Comparison of ENCODE assay signal across 11 mouse cellular contexts in the genomic region with DNA sequence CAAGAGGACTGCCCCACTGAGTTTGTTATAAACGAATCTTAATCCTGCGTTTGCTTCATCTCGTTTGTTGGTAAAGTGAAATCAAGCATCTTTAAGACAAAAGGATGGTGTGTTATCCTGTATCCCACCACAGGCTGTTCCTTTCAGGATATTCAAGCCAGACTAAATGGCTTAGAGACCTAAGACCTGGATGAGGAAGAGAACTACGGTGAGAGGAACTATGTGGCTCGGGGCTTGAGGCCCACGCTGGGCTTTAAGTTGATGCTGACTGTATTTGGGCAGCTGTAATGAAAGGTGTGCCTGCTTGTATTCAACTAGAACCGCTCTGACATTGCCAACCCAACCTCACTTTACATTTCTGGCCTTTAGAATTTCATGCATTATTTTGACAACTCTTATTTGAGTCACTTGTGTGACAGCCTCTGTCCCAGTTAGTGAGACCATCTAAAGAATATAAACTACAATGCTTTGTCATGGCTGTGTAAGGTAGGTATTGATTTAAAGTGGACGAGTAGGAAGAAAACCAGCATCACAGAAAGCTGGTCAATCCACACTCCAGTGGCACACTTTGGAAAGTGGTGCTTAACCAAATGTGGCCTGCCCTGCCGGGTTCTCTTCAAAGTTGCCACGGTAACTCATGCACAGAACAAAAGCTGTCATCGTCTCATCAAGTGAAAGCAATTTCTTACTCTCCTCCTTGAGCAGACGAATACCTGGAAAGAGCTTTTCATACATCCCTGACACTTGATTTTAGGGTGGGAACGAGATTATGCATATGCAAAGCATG. TPM values are rescaled to one million over a fixed set of nuclear protein-coding genes. Genes with fewer than 3 reads are reported as not detected.
A peak's percentile ranks its signal among the peaks of the same experiment; 100 is the strongest.
DNase-seq lines count a peak whose midpoint lies in the region; ATAC-seq and TF ChIP-seq lines count a peak whose summit lies in the region.
"Had no signal": no experiment of that assay in that cellular context is flagged by ENCODE, and none has a peak within 500 bp of the region (broad histone marks: within the 10 kb centered on the region; RNA-seq: fewer than 3 reads in every experiment).

No protein-coding gene starts in this region.

- no peaks in the 10 kb centered on the region for H3K9me3 ChIP-seq in heart, embryonic 15.5 days (replicated peaks)
- H3K9me3 ChIP-seq in embryonic facial prominence, embryonic 10.5 days, result no peaks in the 10 kb centered on the region
- no peaks in the 10 kb centered on the region for H3K9me3 ChIP-seq in forebrain, postnatal 0 days (ENCODE audit: low read length)
- H3K9me3 ChIP-seq in midbrain, embryonic 10.5 days (replicated peaks), result no peaks in the 10 kb centered on the region
- H3K9me3 ChIP-seq: liver, embryonic 13.5 days had no signal

- whole genome bisulfite sequencing in heart, embryonic 15.5 days, result 58% methylated on average over 13 of the region's 13 CpGs
- WGBS in embryonic facial prominence, embryonic 10.5 days, result 28% methylated on average over 13 of the region's 13 CpGs
- 14% methylated on average over 13 of the region's 13 CpGs for WGBS in forebrain, postnatal 0 days
- 21% methylated on average over 13 of the region's 13 CpGs for WGBS in midbrain, embryonic 10.5 days

- TF ChIP-seq CTCF in forebrain, postnatal 0 days (IDR thresholded peaks at IDR 0.05; ENCODE audit: low read depth), result no peak

- H3K9ac ChIP-seq in heart, embryonic 15.5 days, result no peak overlapping the region
- peak overlapping the region; percentile 52 for H3K9ac ChIP-seq in forebrain, postnatal 0 days
- H3K9ac ChIP-seq: liver, embryonic 13.5 days had no signal

- 0 out of 2 replicates have a peak, but pooled peaks cover 3% of the 10 kb centered on the region for H3K36me3 ChIP-seq in heart, embryonic 15.5 days
- peaks cover 21% of the 10 kb centered on the region for H3K36me3 ChIP-seq in embryonic facial prominence, embryonic 10.5 days (replicated peaks)
- no peaks in the 10 kb centered on the region for H3K36me3 ChIP-seq in forebrain, postnatal 0 days (ENCODE audit: insufficient read depth)
- peaks cover 25% of the 10 kb centered on the region for H3K36me3 ChIP-seq in midbrain, embryonic 10.5 days
- H3K36me3 ChIP-seq: liver, embryonic 13.5 days had no signal

- no peaks in the 10 kb centered on the region for H3K27me3 ChIP-seq in heart, embryonic 15.5 days
- H3K27me3 ChIP-seq in embryonic facial prominence, embryonic 10.5 days (replicated peaks; ENCODE audit: low read depth, poor library complexity, severe bottlenecking), result no peaks in the 10 kb centered on the region
- H3K27me3 ChIP-seq in forebrain, postnatal 0 days (ENCODE audit: insufficient read depth, low read length), result no peaks in the 10 kb centered on the region
- no peaks in the 10 kb centered on the region for H3K27me3 ChIP-seq in midbrain, embryonic 10.5 days (ENCODE audit: low read depth, poor library complexity, severe bottlenecking)
- H3K27me3 ChIP-seq: CH12.LX had no signal

- H3K4me1 ChIP-seq in heart, embryonic 15.5 days (replicated peaks), result peaks cover 8% of the 10 kb centered on the region; the same call in 1 of the 2 replicates
- H3K4me1 ChIP-seq in embryonic facial prominence, embryonic 10.5 days, result peaks cover 41% of the 10 kb centered on the region
- peaks cover 11% of the 10 kb centered on the region for H3K4me1 ChIP-seq in forebrain, postnatal 0 days (ENCODE audit: insufficient read depth)
- H3K4me1 ChIP-seq in midbrain, embryonic 10.5 days, result peaks cover 47% of the 10 kb centered on the region

- no peak overlapping the region for H3K27ac ChIP-seq in heart, embryonic 15.5 days
- peak overlapping the region; percentile 78 for H3K27ac ChIP-seq in embryonic facial prominence, embryonic 10.5 days (replicated peaks)
- peak overlapping the region; percentile 24; the same call in 1 of the 2 replicates for H3K27ac ChIP-seq in forebrain, postnatal 0 days (ENCODE audit: low read depth, low read length)
- H3K27ac ChIP-seq in midbrain, embryonic 10.5 days (replicated peaks), result peak overlapping the region; percentile 92
- H3K27ac ChIP-seq: liver, embryonic 13.5 days had no signal

- no peak for DNase-seq in heart, postnatal 25 days (ENCODE audit: low spot score)
- peak; percentile 28 for DNase-seq in embryonic facial prominence, embryonic 10.5 days (ENCODE audit: low spot score)
- DNase-seq in forebrain, postnatal 0 days, result peak; percentile 53
- DNase-seq in midbrain, embryonic 10.5 days (ENCODE audit: low spot score), result peak; percentile 32
- no peak for DNase-seq in urinary bladder, adult 18-20 months (ENCODE audit: low spot score in 2 of 2)
- DNase-seq in urinary bladder, postnatal 36 days (ENCODE audit: low spot score in 2 of 2), result no peak
- DNase-seq: liver, embryonic 13.5 days had no signal

- H3K4me2 ChIP-seq in heart, embryonic 15.5 days, result peak overlapping the region; percentile 58
- H3K4me2 ChIP-seq in forebrain, postnatal 0 days (ENCODE audit: low read depth), result peak overlapping the region; percentile 61
- H3K4me2 ChIP-seq: liver, embryonic 13.5 days had no signal

- no peak overlapping the region for H3K4me3 ChIP-seq in heart, embryonic 15.5 days
- peak overlapping the region; percentile 68 for H3K4me3 ChIP-seq in embryonic facial prominence, embryonic 10.5 days
- peak overlapping the region; percentile 61 for H3K4me3 ChIP-seq in forebrain, postnatal 0 days (ENCODE audit: low read depth, low read length)
- peak overlapping the region; percentile 66 for H3K4me3 ChIP-seq in midbrain, embryonic 10.5 days
- H3K4me3 ChIP-seq: liver, embryonic 13.5 days; myocyte had no signal

- intact Hi-C loops in heart, postnatal 25 days (cut with DNase I), result loop anchor here (5.0 kb wide), 1 partner anchor 1585 kb away; no protein-coding TSS in a partner anchor

- ATAC-seq in heart, embryonic 15.5 days (replicated peaks; ENCODE audit: insufficient number of reproducible peaks, insufficient read depth, low FRiP score, low read depth), result no peak
- no peak for ATAC-seq in forebrain, postnatal 0 days
- no peak for ATAC-seq in erythroblast, adult 5-6 weeks (replicated peaks; ENCODE audit: low FRiP score, poor library complexity, severe bottlenecking)

RNA-seq across cellular contexts. Expression of gene Flrt3, which starts 3.8 kb away (rescaled TPM):
- polyA plus RNA-seq in heart, embryonic 15.5 days (2015; fragmentation: Nextera tagmentation; extraction: Ambion mirVana), result 13.6 and 13.9 TPM in 2 replicates
- under 1 TPM; 0.50 to 0.75 TPM for total RNA-seq in heart, postnatal 25 days (2021)
- polyA plus RNA-seq in embryonic facial prominence, embryonic 10.5 days (2016; fragmentation: Nextera tagmentation; extraction: Ambion mirVana), result 57.6 and 66.9 TPM in 2 replicates
- 38.9 and 43.7 TPM in 2 replicates for total RNA-seq in forebrain, postnatal 0 days (2014; rRNA removed)
- polyA plus RNA-seq in forebrain, postnatal 0 days (2015; fragmentation: Nextera tagmentation; extraction: Ambion mirVana), result 38.4 and 38.6 TPM in 2 replicates
- 71.3 and 72.2 TPM in 2 replicates for polyA plus RNA-seq in midbrain, embryonic 10.5 days (2016; fragmentation: Nextera tagmentation; extraction: Ambion mirVana)
- total RNA-seq in erythroblast, adult 5-6 weeks (2015; ENCODE audit: low replicate concordance), result not detected in 2 replicates
- not detected in 2 replicates for total RNA-seq in erythroblast, adult 5-6 weeks (2017; ENCODE audit: low replicate concordance)
- total RNA-seq: CH12.LX had no signal

Comparison
In these comparisons a context has a peak if more than half of its experiments do, and no peak if none do; other contexts are left out.
1. DNase-seq: peak in embryonic facial prominence, embryonic 10.5 days (single experiment), forebrain, postnatal 0 days (single experiment) and midbrain, embryonic 10.5 days (single experiment); none in heart, postnatal 25 days (single experiment), urinary bladder, adult 18-20 months (0 of 2) and urinary bladder, postnatal 36 days (0 of 2).